In the genomic region with DNA sequence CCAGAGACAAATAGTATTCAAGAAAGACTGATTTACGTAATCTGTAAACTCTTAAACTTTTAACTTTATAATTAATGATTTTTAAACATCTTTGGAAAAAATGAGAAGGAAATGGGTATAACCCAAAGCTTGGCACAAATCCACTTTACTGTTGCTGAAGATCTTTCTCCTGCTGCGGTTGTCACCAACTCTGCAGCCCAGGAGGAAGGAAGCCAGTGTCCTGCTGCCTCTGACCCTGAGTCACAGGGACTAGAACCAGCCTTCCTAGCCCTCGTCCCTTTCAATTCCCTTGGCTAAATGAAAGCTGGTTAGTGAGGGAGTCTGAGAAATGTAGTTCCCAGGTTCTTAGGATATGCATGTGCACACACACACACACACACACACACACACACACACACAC, we compare ENCODE assay signal across 14 mouse cellular contexts.
"Had no signal": no experiment of that assay in that cellular context is flagged by ENCODE, and none has a peak within 500 bp of the region (broad histone marks: within the 10 kb centered on the region; RNA-seq: fewer than 3 reads in every experiment).

No protein-coding gene starts in this region.

- H3K4me1 ChIP-seq: kidney, embryonic 15.5 days; limb, embryonic 15.5 days; liver, embryonic 13.5 days; midbrain, embryonic 15.5 days; neural tube, embryonic 12.5 days; stomach, embryonic 15.5 days had no signal

- DNase-seq: kidney, postnatal 25 days; liver, embryonic 13.5 days; lung, adult 18-20 months; retina, postnatal 1 day; right cerebral cortex, postnatal 14 days; thymus, adult 2 months; thymus, postnatal 25 days had no signal

- H3K36me3 ChIP-seq: kidney, embryonic 15.5 days; limb, embryonic 15.5 days; liver, embryonic 13.5 days; midbrain, embryonic 15.5 days; neural tube, embryonic 12.5 days; stomach, embryonic 15.5 days had no signal

- H3K4me3 ChIP-seq: kidney, embryonic 15.5 days; left cerebral cortex, adult 2 months; limb, embryonic 15.5 days; liver, embryonic 13.5 days; megakaryocyte, embryonic 14.5 days; midbrain, embryonic 15.5 days; neural tube, embryonic 12.5 days; stomach, embryonic 15.5 days had no signal

- H3K27ac ChIP-seq: kidney, embryonic 15.5 days; left cerebral cortex, adult 2 months; limb, embryonic 15.5 days; liver, embryonic 13.5 days; midbrain, embryonic 15.5 days; neural tube, embryonic 12.5 days; stomach, embryonic 15.5 days had no signal
